Mouse (Mus musculus) kidney, embryonic 16.5 days (tissue): ENCODE measurements around the gene Prkcq. TPM values are rescaled to one million over a fixed set of nuclear protein-coding genes. Genes with fewer than 3 reads are reported as not detected.
A peak's percentile ranks its signal among the peaks of the same experiment; 100 is the strongest.

Source experiments
- ATAC-seq: fragments of 200-750 bp; cut with Nextera tagmentation; 2 replicates; pipeline ENCODE4 v1.8.0; 2017; ENCODE audit warnings: moderate TSS enrichment; ENCODE audit not compliant: low FRiP score, low TSS enrichment
- H3K27ac ChIP-seq: fragments of 300-500 bp; sonication (generic); 2 replicates; pipeline ENCODE4 v1.5.1; 2014; ENCODE audit warnings: low read length
- H3K27me3 ChIP-seq: fragments of 300-500 bp; sonication (generic); 2 replicates; pipeline ENCODE4 v1.6.1; 2014; ENCODE audit warnings: low read length, control low read depth, mixed read lengths; ENCODE audit not compliant: insufficient read depth
- H3K36me3 ChIP-seq: fragments of 300-500 bp; sonication (generic); 2 replicates; pipeline ENCODE4 v1.6.1; 2014; ENCODE audit warnings: low read length, control low read depth, mixed read lengths; ENCODE audit not compliant: insufficient read depth
- H3K4me1 ChIP-seq: fragments of 300-500 bp; sonication (generic); 2 replicates; pipeline ENCODE4 v1.6.1; 2014; ENCODE audit warnings: low read length, control low read depth, mixed read lengths; ENCODE audit not compliant: insufficient read depth
- H3K4me2 ChIP-seq: fragments of 300-500 bp; sonication (generic); replicated peaks from 2 replicates; pipeline ENCODE4 v1.6.1; 2014; ENCODE audit warnings: low read depth, low read length
- H3K4me3 ChIP-seq: fragments of 300-500 bp; sonication (generic); 2 replicates; pipeline ENCODE4 v1.5.1; 2014; ENCODE audit warnings: mild to moderate bottlenecking, low read length
- H3K9ac ChIP-seq: fragments of 300-500 bp; sonication (generic); replicated peaks from 2 replicates; pipeline ENCODE4 v1.6.1; 2014; ENCODE audit warnings: low read length
- H3K9me3 ChIP-seq: fragments of 300-500 bp; sonication (generic); 2 replicates; pipeline ENCODE4 v1.6.1; 2016; ENCODE audit warnings: low read length, control low read depth
- WGBS: fragments of 180-500 bp; shearing (Covaris S2); extraction: QIAGEN DNeasy Blood & Tissue Kit; methylation state at CpG from one replicate; pipeline ENCODE4 v1.1.7; 2014; 5-methylcytosine and 5-hydroxymethylcytosine counted together
- polyA plus RNA-seq: library from polyadenylated mRNA; unstranded; fragments of >200 nt; fragmentation: Nextera tagmentation; extraction: Ambion mirVana; gene quantifications from 2 replicates; pipeline ENCODE4 v1.2.1, GENCODE M21; 2015

Prkcq gene
- polyA plus RNA-seq, 1 experiment from 2014 or later, result 5.5 TPM

GRCm38 (mm10) chr2:11160696-11161095 is 11.2 kb upstream of the Prkcq start:
- Histone ChIP-seq H3K4me3 (no peak overlapping the region), H3K27me3 (no peaks in the 10 kb centered on the region), H3K4me2 (no peak overlapping the region), H3K9ac (no peak overlapping the region), H3K36me3 (no peaks in the 10 kb centered on the region), H3K4me1 (no peaks in the 10 kb centered on the region), H3K9me3 (no peaks in the 10 kb centered on the region), H3K27ac (no peak overlapping the region)
- ATAC-seq, result no peak
- WGBS, result 74% methylated on average over 3 of the region's 3 CpGs

- H3K4me2 ChIP-seq, result no peak overlapping the region
- H3K9me3 ChIP-seq, result no peaks in the 10 kb centered on the region
- no peak overlapping the region for H3K4me3 ChIP-seq
- H3K36me3 ChIP-seq, result no peaks in the 10 kb centered on the region
- no peaks in the 10 kb centered on the region for H3K27me3 ChIP-seq
- H3K4me1 ChIP-seq, result no peaks in the 10 kb centered on the region
- no peak overlapping the region for H3K9ac ChIP-seq
- WGBS, result 86% methylated on average over 4 of the region's 4 CpGs
- no peak overlapping the region for H3K27ac ChIP-seq
- no peak for ATAC-seq
These were observed 10.6 kb upstream of the Prkcq start for GRCm38 (mm10) chr2:11161336-11161735.

GRCm38 (mm10) chr2:11162701-11163100 is 9.2 kb upstream of the Prkcq start:
- no peaks in the 10 kb centered on the region for H3K36me3 ChIP-seq
- WGBS, result 64% methylated on average over 3 of the region's 3 CpGs
- no peak for ATAC-seq
- H3K9ac ChIP-seq, result no peak overlapping the region
- no peak overlapping the region for H3K4me2 ChIP-seq
- no peak overlapping the region for H3K27ac ChIP-seq
- no peaks in the 10 kb centered on the region for H3K27me3 ChIP-seq
- no peak overlapping the region for H3K4me3 ChIP-seq
- H3K9me3 ChIP-seq, result no peaks in the 10 kb centered on the region
- no peaks in the 10 kb centered on the region for H3K4me1 ChIP-seq

- Histone ChIP-seq H3K4me2 (no peak overlapping the region), H3K27ac (no peak overlapping the region), H3K9me3 (no peaks in the 10 kb centered on the region), H3K4me3 (no peak overlapping the region), H3K4me1 (no peaks in the 10 kb centered on the region), H3K9ac (no peak overlapping the region), H3K36me3 (no peaks in the 10 kb centered on the region), H3K27me3 (no peaks in the 10 kb centered on the region)
- 92% methylated on average over 3 of the region's 3 CpGs for WGBS
- no peak for ATAC-seq
These were observed 7.7 kb upstream of the Prkcq start for GRCm38 (mm10) chr2:11164170-11164569.

GRCm38 (mm10) chr2:11169721-11170335 is 2.1 kb upstream of the Prkcq start:
- H3K9ac ChIP-seq, result no peak overlapping the region
- H3K4me1 ChIP-seq, result peaks cover 8% of the 10 kb centered on the region; the same call in 1 of the 2 replicates
- no peak overlapping the region for H3K4me3 ChIP-seq
- WGBS, result 63% methylated on average over 6 of the region's 6 CpGs
- H3K4me2 ChIP-seq, result no peak overlapping the region
- no peak overlapping the region for H3K27ac ChIP-seq
- H3K9me3 ChIP-seq, result no peaks in the 10 kb centered on the region
- ATAC-seq, result no peak
- H3K36me3 ChIP-seq, result no peaks in the 10 kb centered on the region
- no peaks in the 10 kb centered on the region for H3K27me3 ChIP-seq

- 9% methylated on average over 9 of the region's 9 CpGs for WGBS
- H3K27me3 ChIP-seq, result no peaks in the 10 kb centered on the region
- no peak overlapping the region for H3K27ac ChIP-seq
- H3K9ac ChIP-seq, result peak overlapping the region; percentile 67; the same call in 1 of the 2 replicates
- H3K36me3 ChIP-seq, result no peaks in the 10 kb centered on the region
- H3K4me3 ChIP-seq, result peak overlapping the region; percentile 62
- H3K9me3 ChIP-seq, result no peaks in the 10 kb centered on the region
- peak overlapping the region; percentile 91 for H3K4me2 ChIP-seq
- peaks cover 8% of the 10 kb centered on the region; the same call in 1 of the 2 replicates for H3K4me1 ChIP-seq
- peak; percentile 56; the same call in 1 of the 2 replicates for ATAC-seq
These were observed 1.0 kb downstream of the Prkcq start for GRCm38 (mm10) chr2:11172831-11173414.

- 53% methylated on average over 4 of the region's 4 CpGs for WGBS
- H3K9ac ChIP-seq, result no peak overlapping the region
- no peak overlapping the region for H3K27ac ChIP-seq
- H3K27me3 ChIP-seq, result no peaks in the 10 kb centered on the region
- peak overlapping the region; percentile 91; the same call in 1 of the 2 replicates for H3K4me2 ChIP-seq
- H3K9me3 ChIP-seq, result no peaks in the 10 kb centered on the region
- no peaks in the 10 kb centered on the region for H3K36me3 ChIP-seq
- no peak overlapping the region for H3K4me3 ChIP-seq
- ATAC-seq, result no peak
- H3K4me1 ChIP-seq, result peaks cover 8% of the 10 kb centered on the region; the same call in 1 of the 2 replicates
These were observed 1.6 kb downstream of the Prkcq start for GRCm38 (mm10) chr2:11173521-11173920.

GRCm38 (mm10) chr2:11174101-11174500 is 2.2 kb downstream of the Prkcq start:
- H3K9me3 ChIP-seq, result no peaks in the 10 kb centered on the region
- H3K36me3 ChIP-seq, result no peaks in the 10 kb centered on the region
- H3K9ac ChIP-seq, result no peak overlapping the region
- H3K4me1 ChIP-seq, result peaks cover 8% of the 10 kb centered on the region; the same call in 1 of the 2 replicates
- WGBS, result 79% methylated on average over 4 of the region's 4 CpGs
- H3K4me2 ChIP-seq, result no peak overlapping the region
- no peak overlapping the region for H3K4me3 ChIP-seq
- no peak for ATAC-seq
- no peaks in the 10 kb centered on the region for H3K27me3 ChIP-seq
- no peak overlapping the region for H3K27ac ChIP-seq

GRCm38 (mm10) chr2:11177880-11178279 is 6.0 kb downstream of the Prkcq start:
- H3K27ac ChIP-seq, result no peak overlapping the region
- H3K36me3 ChIP-seq, result no peaks in the 10 kb centered on the region
- peaks cover 2% of the 10 kb centered on the region; the same call in 1 of the 2 replicates for H3K4me1 ChIP-seq
- H3K27me3 ChIP-seq, result no peaks in the 10 kb centered on the region
- WGBS, result 93% methylated on average over 12 of the region's 12 CpGs
- no peak overlapping the region for H3K4me3 ChIP-seq
- H3K9ac ChIP-seq, result no peak overlapping the region
- H3K9me3 ChIP-seq, result no peaks in the 10 kb centered on the region
- ATAC-seq, result no peak
- no peak overlapping the region for H3K4me2 ChIP-seq

GRCm38 (mm10) chr2:11181510-11181909 is 9.6 kb downstream of the Prkcq start:
- Histone ChIP-seq H3K4me2 (no peak overlapping the region), H3K9ac (no peak overlapping the region), H3K27me3 (no peaks in the 10 kb centered on the region), H3K4me1 (no peaks in the 10 kb centered on the region), H3K9me3 (no peaks in the 10 kb centered on the region), H3K36me3 (no peaks in the 10 kb centered on the region), H3K4me3 (no peak overlapping the region), H3K27ac (no peak overlapping the region)
- ATAC-seq, result peak; percentile 54; the same call in 1 of the 2 replicates
- WGBS, result 42% methylated on average over 4 of the region's 4 CpGs
